Comparison of ENCODE assay signal across 9 mouse cellular contexts in genomic region chr11:63898509-63899168, GRCm38 (mm10). TPM values are rescaled to one million over a fixed set of nuclear protein-coding genes. Genes with fewer than 3 reads are reported as not detected.
DNase-seq lines count a peak whose midpoint lies in the region; ATAC-seq and TF ChIP-seq lines count a peak whose summit lies in the region.
"Had no signal": no experiment of that assay in that cellular context is flagged by ENCODE, and none has a peak within 500 bp of the region (broad histone marks: within the 10 kb centered on the region; RNA-seq: fewer than 3 reads in every experiment).

No protein-coding gene starts in this region.

- no peak overlapping the region for H3K4me3 ChIP-seq in forebrain, postnatal 0 days (ENCODE audit: low read depth, low read length)
- no peak overlapping the region for H3K4me3 ChIP-seq in midbrain, embryonic 11.5 days (ENCODE audit: low read depth, low read length)
- no peak overlapping the region for H3K4me3 ChIP-seq in intestine, embryonic 15.5 days (replicated peaks)
- H3K4me3 ChIP-seq: heart, embryonic 13.5 days had no signal

- no peaks in the 10 kb centered on the region for H3K4me1 ChIP-seq in forebrain, postnatal 0 days (ENCODE audit: insufficient read depth)
- peaks cover 63% of the 10 kb centered on the region for H3K4me1 ChIP-seq in midbrain, embryonic 11.5 days (ENCODE audit: control insufficient read depth, insufficient read depth, low read length)
- H3K4me1 ChIP-seq in intestine, embryonic 15.5 days (replicated peaks) = 0 out of 2 replicates have a peak, but pooled peaks cover 7% of the 10 kb centered on the region

- TF ChIP-seq CTCF in forebrain, postnatal 0 days (IDR thresholded peaks at IDR 0.05; ENCODE audit: low read depth) = no peak

- no peaks in the 10 kb centered on the region for H3K36me3 ChIP-seq in forebrain, postnatal 0 days (ENCODE audit: insufficient read depth)
- H3K36me3 ChIP-seq in midbrain, embryonic 11.5 days (ENCODE audit: control insufficient read depth, insufficient read depth, low read length) = no peaks in the 10 kb centered on the region
- H3K36me3 ChIP-seq in intestine, embryonic 15.5 days = no peaks in the 10 kb centered on the region
- H3K36me3 ChIP-seq: heart, embryonic 13.5 days had no signal

- DNase-seq in ES-CJ7 (ENCODE audit: low read depth, low spot score) (peak; percentile 86), adipocyte (ENCODE audit: low spot score) (peak; percentile 25)
- DNase-seq in forebrain, postnatal 0 days = no peak
- DNase-seq in midbrain, embryonic 11.5 days (ENCODE audit: low spot score, missing footprints) = peak; percentile 95
- no peak for DNase-seq in cerebellum, postnatal 36 days
- DNase-seq in layer of hippocampus, adult 11-12 months (ENCODE audit: low spot score) = no peak

- H3K4me2 ChIP-seq in forebrain, postnatal 0 days (ENCODE audit: low read depth) = no peak overlapping the region
- no peak overlapping the region; the same call in 1 of the 2 replicates for H3K4me2 ChIP-seq in midbrain, embryonic 11.5 days
- no peak overlapping the region for H3K4me2 ChIP-seq in intestine, embryonic 15.5 days (replicated peaks)
- H3K4me2 ChIP-seq: heart, embryonic 13.5 days had no signal

- no peaks in the 10 kb centered on the region for H3K9me3 ChIP-seq in forebrain, postnatal 0 days (ENCODE audit: low read length)
- H3K9me3 ChIP-seq in midbrain, embryonic 11.5 days (ENCODE audit: control insufficient read depth, low read length) = no peaks in the 10 kb centered on the region
- no peaks in the 10 kb centered on the region for H3K9me3 ChIP-seq in intestine, embryonic 15.5 days
- H3K9me3 ChIP-seq: heart, embryonic 13.5 days had no signal

- H3K27ac ChIP-seq in forebrain, postnatal 0 days (ENCODE audit: low read depth, low read length) = no peak overlapping the region
- H3K27ac ChIP-seq in midbrain, embryonic 11.5 days (ENCODE audit: low read depth, low read length) = peak overlapping the region; percentile 88
- H3K27ac ChIP-seq in intestine, embryonic 15.5 days = no peak overlapping the region
- H3K27ac ChIP-seq: heart, embryonic 13.5 days; kidney, postnatal 0 days had no signal

- H3K27me3 ChIP-seq in forebrain, postnatal 0 days (ENCODE audit: insufficient read depth, low read length) = no peaks in the 10 kb centered on the region; the same call in 1 of the 2 replicates
- H3K27me3 ChIP-seq in midbrain, embryonic 11.5 days (ENCODE audit: control insufficient read depth, insufficient read depth, low read length) = no peaks in the 10 kb centered on the region; the same call in 1 of the 2 replicates
- H3K27me3 ChIP-seq in intestine, embryonic 15.5 days (replicated peaks) = no peaks in the 10 kb centered on the region

- H3K9ac ChIP-seq in forebrain, postnatal 0 days = no peak overlapping the region
- peak overlapping the region; percentile 22; the same call in 1 of the 2 replicates for H3K9ac ChIP-seq in midbrain, embryonic 11.5 days (ENCODE audit: low read length)
- no peak overlapping the region for H3K9ac ChIP-seq in intestine, embryonic 15.5 days
- H3K9ac ChIP-seq: heart, embryonic 13.5 days had no signal

- ATAC-seq in forebrain, postnatal 0 days = peak; percentile 58
- ATAC-seq in midbrain, embryonic 11.5 days (ENCODE audit: low FRiP score) = peak; percentile 95
- ATAC-seq in intestine, embryonic 15.5 days = no peak

- 17% methylated on average over 9 of the region's 9 CpGs for WGBS in forebrain, postnatal 0 days
- 3% methylated on average over 9 of the region's 9 CpGs for WGBS in midbrain, embryonic 11.5 days
- 53% methylated on average over 9 of the region's 9 CpGs for WGBS in intestine, embryonic 15.5 days

RNA-seq across cellular contexts. Expression of gene Hs3st3b1, which starts 23.5 kb away (rescaled TPM):
- total RNA-seq in forebrain, postnatal 0 days (2014; rRNA removed) = 3.5 and 4.3 TPM in 2 replicates
- polyA plus RNA-seq in forebrain, postnatal 0 days (2015; fragmentation: Nextera tagmentation; extraction: Ambion mirVana) = 1.1 and 1.2 TPM in 2 replicates
- polyA plus RNA-seq in midbrain, embryonic 11.5 days (2014; fragmentation: Nextera tagmentation; extraction: Ambion mirVana) = 17.5 and 18.1 TPM in 2 replicates
- 4.6 and 5.7 TPM in 2 replicates for polyA plus RNA-seq in intestine, embryonic 15.5 days (2015; fragmentation: Nextera tagmentation; extraction: Ambion mirVana)

Comparison
In these comparisons a context has a peak if more than half of its experiments do, and no peak if none do; other contexts are left out.
1. DNase-seq: peak in ES-CJ7 (single experiment), adipocyte (single experiment) and midbrain, embryonic 11.5 days (single experiment); none in forebrain, postnatal 0 days (single experiment), cerebellum, postnatal 36 days (0 of 2) and layer of hippocampus, adult 11-12 months (single experiment).